Mouse (Mus musculus): ENCODE measurements at regions not wholly inside any gene's neighbourhood (a gene's known extent, or its start where the extent isn't known, plus 50 kb on each side); places are given as distances from the start of the nearest gene placed in this dataset.
"Not testable (repeated sequence)": the region's sequence is repeated elsewhere in the genome, so short reads cannot be mapped to it uniquely, and the experiment has no call there.

GRCm38 (mm10) chr11:31615107-31615811, 56.4 kb downstream of the Bod1 start:
- peak; percentile 48 for DNase-seq (ENCODE audit: low spot score)

- no peak for DNase-seq (ENCODE audit: low spot score)
Measured at GRCm38 (mm10) chr11:31614394-31614713, 57.3 kb downstream of the Bod1 start.

- DNase-seq (ENCODE audit: low spot score): no peak
Measured at GRCm38 (mm10) chr11:31613688-31614393, 57.8 kb downstream of the Bod1 start.

GRCm38 (mm10) chr11:31608458-31608857, 63.2 kb downstream of the Bod1 start:
- DNase-seq (ENCODE audit: low spot score): no peak

GRCm38 (mm10) chr11:31601499-31601898, 70.2 kb downstream of the Bod1 start:
- DNase-seq (ENCODE audit: low spot score): no peak

- DNase-seq (ENCODE audit: low spot score): no peak
Measured at GRCm38 (mm10) chr11:31593604-31594003, 78.1 kb downstream of the Bod1 start.

GRCm38 (mm10) chr11:31592061-31592460, 79.6 kb downstream of the Bod1 start:
- DNase-seq (ENCODE audit: low spot score): no peak

- DNase-seq (ENCODE audit: low spot score): no peak
Measured at GRCm38 (mm10) chr11:31591037-31591554, 80.6 kb downstream of the Bod1 start.

GRCm38 (mm10) chr11:31574941-31575340, 96.7 kb downstream of the Bod1 start:
- no peak for DNase-seq (ENCODE audit: low spot score)

- DNase-seq (ENCODE audit: low spot score): peak; percentile 45
Measured at GRCm38 (mm10) chr11:31564742-31565510, 106.8 kb downstream of the Bod1 start.

- peak; percentile 77 for DNase-seq (ENCODE audit: low spot score)
Measured at GRCm38 (mm10) chr11:31563826-31564741, 107.6 kb downstream of the Bod1 start.

- no peak for DNase-seq (ENCODE audit: low spot score)
Measured at GRCm38 (mm10) chr11:31562954-31563353, 108.7 kb downstream of the Bod1 start.

GRCm38 (mm10) chr11:31560775-31561174, 110.9 kb downstream of the Bod1 start:
- no peak for DNase-seq (ENCODE audit: low spot score)

GRCm38 (mm10) chr11:31555042-31555441, 116.6 kb downstream of the Bod1 start:
- DNase-seq (ENCODE audit: low spot score): peak; percentile 66

- no peak for DNase-seq (ENCODE audit: low spot score)
Measured at GRCm38 (mm10) chr11:31551614-31552271, 119.9 kb downstream of the Bod1 start.

GRCm38 (mm10) chr11:31550747-31551613, 120.7 kb downstream of the Bod1 start:
- peak; percentile 79 for DNase-seq (ENCODE audit: low spot score)

GRCm38 (mm10) chr11:31545514-31545913, 126.2 kb downstream of the Bod1 start:
- DNase-seq (ENCODE audit: low spot score): not testable (repeated sequence)

- no peak for DNase-seq (ENCODE audit: low spot score)
Measured at GRCm38 (mm10) chr11:31542635-31543219, 129.0 kb downstream of the Bod1 start.

GRCm38 (mm10) chr11:31541425-31541824, 130.3 kb downstream of the Bod1 start:
- DNase-seq (ENCODE audit: low spot score): no peak
